Mouse (Mus musculus) v-Abl transformed pro-B cells (cell line): ENCODE results near the gene Taf3.

Experiments
- in situ Hi-C, 2 experiments: fragments of 400-800 bp; cut with MboI; formaldehyde crosslinking; loops; one replicate each; pipeline ENCODE4 v1.15.1; 2025; ENCODE audit not compliant: unreplicated experiment in 2 of 2

Taf3 gene

DNA sequence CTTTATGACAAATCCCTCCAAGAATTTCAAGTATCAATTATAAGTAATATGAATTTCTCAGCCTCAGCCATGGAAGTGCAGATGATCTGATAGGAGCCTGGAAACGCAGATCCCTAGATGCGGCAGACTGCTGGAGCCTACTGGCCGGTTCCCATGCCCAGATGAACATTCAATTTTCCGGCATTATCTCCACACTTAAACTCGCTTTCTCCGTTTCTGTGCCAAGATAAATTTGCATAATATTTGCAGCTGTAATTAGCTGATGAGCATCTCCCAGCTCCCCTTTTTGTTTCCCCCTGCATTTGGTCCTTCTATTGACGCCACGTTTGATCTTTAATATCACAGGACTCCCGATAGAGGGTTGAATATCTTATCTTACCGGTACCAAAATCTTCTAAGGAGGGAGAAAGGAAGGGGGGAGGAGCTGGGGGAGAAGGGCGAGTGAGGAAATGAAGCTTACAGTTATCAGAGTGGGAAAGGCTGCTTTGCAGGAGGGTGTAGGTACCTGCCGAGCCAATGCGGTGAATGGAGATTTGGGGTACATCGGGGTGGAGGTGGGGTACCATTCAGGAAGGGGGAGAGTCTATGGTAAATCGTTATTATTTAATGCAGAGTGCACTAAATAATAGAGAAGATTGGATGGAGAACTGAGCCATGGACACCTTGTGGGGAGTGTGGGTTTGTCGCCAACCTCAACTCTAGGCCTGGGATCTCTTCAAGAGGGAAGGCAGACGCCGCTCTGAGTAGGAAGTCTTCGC is 153.4 kb downstream of the Taf3 start:
- in situ Hi-C loops, result loop anchor here (10.0 to 25.0 kb wide), 2 partner anchors 392 to 400 kb away; no protein-coding TSS in a partner anchor

DNA sequence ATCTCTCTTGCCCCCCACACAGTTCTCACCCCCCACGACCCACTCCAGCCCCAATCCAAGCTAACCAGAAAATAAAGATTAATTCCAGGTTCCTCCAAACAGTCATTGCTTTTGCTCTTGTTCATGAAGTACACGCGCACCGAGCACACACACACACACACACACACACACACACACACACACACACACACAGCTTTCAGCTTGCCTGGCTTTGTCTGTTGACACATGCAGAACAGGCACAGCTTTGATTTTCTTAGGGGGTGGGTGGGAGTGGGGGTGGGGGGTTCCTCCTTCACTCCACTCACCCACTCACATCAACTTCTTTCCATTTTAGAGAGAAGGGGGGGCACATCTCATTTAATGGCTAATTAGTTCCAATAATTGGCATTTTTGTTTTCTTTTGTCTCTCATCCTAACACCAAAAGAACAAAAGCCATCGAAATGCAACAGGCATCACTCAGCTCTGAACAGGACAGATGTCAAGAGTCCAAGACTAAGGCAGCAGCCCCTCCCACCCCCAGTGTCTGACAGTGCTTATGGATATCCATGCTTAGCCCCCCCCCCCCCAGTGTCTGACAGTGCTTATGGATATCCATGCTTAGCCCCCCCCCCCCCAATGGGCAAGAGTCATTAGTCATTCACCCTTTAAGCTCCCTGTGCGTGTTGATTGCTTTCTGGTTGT is 155.0 kb downstream of the Taf3 start:
- in situ Hi-C loops, result loop anchor here (10.0 to 25.0 kb wide), 2 partner anchors 394 to 401 kb away; no protein-coding TSS in a partner anchor

DNA sequence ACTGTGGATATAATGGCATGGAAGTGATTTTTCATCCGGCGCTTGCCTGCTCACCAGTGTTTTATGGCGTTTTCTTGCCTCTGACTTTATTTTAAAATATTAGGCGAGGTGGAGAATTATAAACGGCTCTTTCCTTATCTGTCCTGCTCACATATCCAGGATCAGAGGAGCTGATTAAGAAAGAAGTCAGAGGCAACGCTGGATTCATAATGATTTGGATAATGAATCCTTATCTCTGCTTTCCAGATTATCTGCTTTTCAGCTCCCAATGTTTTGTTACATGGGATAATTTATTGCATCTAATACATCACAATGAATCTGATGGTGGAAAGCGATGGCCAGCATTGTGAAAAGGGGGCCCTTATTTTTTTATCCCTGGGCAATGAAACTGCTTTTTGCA is 155.9 kb downstream of the Taf3 start:
- in situ Hi-C loops, result loop anchor here (10.0 to 25.0 kb wide), 2 partner anchors 395 to 402 kb away; no protein-coding TSS in a partner anchor

DNA sequence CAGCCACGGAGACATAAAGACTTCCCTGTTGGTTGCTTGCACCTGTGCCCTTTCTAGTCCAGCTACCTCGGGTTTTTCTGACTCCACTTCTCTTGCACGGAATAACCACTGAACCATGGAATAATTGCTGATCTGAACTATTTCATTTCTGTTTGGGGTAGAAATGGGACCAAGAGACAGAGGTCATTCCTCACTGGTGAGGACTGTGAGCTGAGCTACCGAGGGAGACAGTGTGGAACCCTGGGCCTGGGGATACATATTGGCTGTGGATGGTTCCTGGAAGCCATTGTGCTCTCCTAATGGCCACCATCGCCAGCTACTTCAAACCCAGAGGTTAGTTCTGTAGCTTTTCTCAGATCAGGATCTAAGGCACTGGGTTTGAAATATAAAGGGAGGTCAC is 157.5 kb downstream of the Taf3 start:
- in situ Hi-C loops, result loop anchor here (10.0 to 25.0 kb wide), 2 partner anchors 396 to 404 kb away; no protein-coding TSS in a partner anchor

DNA sequence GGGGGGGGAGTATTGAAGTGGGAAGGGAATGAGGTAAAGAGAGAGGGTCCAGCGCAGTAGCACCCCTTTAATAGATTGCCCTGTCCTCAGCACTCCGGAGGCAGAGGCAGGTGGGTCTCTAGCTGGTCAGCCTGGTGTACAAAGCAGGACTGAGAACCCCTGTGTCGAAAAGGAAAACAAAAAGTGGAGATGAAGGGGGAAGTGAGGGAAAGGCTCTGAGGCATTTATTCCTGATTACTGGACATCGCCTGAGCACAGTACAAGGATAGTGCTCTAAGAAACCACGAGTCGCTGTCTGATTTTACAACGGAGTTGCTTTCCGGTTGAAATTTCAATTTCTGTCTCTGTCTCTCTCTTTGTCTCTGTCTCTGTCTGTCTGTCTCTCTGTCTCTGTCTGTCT is 158.1 kb downstream of the Taf3 start:
- in situ Hi-C loops, result loop anchor here (10.0 to 25.0 kb wide), 2 partner anchors 397 to 405 kb away; no protein-coding TSS in a partner anchor

GRCm38 (mm10) chr2:9889651-9890183 is 158.7 kb downstream of the Taf3 start, which contains the start of gene Gata3:
Gata3 (minus strand) TSS chr2:9890034.
- in situ Hi-C loops, result loop anchor here (5.0 to 25.0 kb wide), 4 partner anchors 113 to 1215 kb away; no protein-coding TSS in a partner anchor

DNA sequence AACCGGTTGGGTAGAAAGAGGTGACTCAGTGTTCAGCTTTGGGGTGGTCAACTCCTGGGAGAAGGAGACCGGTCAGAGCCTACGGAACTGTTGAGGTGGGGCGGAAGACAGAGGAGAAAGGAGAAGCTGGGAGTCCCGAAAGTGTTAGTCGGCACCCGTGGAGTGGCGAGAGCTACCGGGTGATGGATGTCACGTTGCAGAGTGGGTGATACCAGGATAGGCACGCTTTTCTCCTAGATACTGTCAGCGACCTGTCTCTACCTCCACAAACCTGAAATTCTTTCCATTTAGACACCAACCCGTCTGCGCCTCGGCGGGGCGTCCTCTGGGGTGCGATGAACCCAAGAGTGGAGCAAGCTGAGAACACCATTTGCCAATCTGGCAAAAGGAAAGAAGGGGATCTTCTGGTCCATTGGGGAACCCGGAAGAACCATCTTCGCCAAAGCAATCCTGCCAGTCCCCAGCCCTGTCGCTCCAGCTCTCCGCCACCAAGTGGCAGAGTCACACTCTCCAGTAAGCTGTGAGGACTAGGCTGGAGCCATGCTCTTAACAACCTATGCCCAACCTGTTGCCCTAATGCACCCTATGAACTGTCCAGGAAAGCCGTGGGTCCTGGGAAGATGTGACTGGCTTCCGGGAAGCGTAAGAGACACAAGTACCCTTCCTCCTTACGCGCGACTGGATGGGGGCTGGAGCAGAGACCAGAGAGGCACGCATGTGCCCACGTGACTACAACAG is 159.3 kb downstream of the Taf3 start, which contains the start of gene 9230102O04Rik:
Gene 9230102O04Rik, minus strand, starts transcription at position 628 of the 738 bp plus-strand sequence.
- in situ Hi-C loops, result loop anchor here (5.0 to 25.0 kb wide), 3 partner anchors 113 to 1214 kb away; no protein-coding TSS in a partner anchor

DNA sequence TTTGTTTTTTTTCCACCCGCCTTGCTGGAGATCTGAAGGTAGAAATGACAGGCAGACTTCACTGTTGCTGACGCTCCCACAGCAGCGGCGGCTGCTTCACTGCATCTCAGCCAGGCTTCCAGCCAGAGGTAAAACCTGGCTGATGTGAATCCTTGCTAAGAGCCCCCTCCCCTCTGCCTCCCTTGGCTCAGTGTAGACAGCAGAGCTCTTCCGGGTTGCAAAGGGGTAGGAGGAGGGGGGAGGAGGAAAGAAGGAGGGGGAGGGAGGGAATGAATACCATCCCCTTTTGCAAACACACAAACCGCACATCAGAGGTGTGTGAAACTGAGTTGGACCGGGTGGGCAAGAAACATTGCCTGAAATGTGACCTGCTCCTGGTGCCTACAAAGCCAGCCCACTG is 160.8 kb downstream of the Taf3 start:
- in situ Hi-C loops, result loop anchor here (5.0 to 25.0 kb wide), 3 partner anchors 115 to 1213 kb away; no protein-coding TSS in a partner anchor

DNA sequence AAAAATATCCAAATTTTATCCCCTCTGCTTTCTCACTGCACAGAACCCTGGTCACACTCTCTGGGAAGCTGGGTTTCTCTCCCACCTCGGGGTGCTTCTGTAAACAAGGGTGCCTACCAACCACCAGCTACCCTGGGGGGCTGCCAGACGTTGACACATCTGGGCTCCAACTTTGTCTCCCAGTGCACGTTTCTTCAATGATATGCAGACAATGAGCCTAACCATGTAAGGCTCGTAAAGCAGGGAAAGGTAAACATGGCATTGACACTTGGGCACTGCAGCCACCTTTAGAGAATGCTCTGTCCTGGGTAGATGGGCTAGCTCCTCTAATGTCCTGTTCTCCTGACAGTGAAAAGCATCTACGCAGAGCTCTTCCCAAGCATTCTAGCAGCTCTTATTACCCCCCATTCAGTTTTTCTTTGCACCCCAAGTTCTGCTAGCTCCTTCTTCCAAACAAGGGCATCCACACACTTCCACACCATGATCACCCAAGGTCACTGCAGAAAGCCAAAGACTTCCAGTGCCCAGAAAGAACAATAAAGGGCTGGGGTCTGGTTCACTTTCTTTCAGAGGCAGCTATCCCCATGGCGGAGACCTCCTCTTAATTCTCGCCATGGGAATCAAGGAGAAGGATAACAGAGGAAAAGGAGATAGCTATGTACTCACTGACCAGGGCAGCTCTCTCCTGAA is 161.3 kb downstream of the Taf3 start:
- in situ Hi-C loops, result loop anchor here (5.0 to 25.0 kb wide), 3 partner anchors 115 to 1212 kb away; no protein-coding TSS in a partner anchor

GRCm38 (mm10) chr2:9886031-9886430 is 162.4 kb downstream of the Taf3 start:
- in situ Hi-C loops, result loop anchor here (5.0 to 25.0 kb wide), 3 partner anchors 116 to 1211 kb away; no protein-coding TSS in a partner anchor

- in situ Hi-C loops, result loop anchor here (5.0 to 25.0 kb wide), 3 partner anchors 117 to 1210 kb away; no protein-coding TSS in a partner anchor
Measured at GRCm38 (mm10) chr2:9885217-9885770, 163.1 kb downstream of the Taf3 start.

DNA sequence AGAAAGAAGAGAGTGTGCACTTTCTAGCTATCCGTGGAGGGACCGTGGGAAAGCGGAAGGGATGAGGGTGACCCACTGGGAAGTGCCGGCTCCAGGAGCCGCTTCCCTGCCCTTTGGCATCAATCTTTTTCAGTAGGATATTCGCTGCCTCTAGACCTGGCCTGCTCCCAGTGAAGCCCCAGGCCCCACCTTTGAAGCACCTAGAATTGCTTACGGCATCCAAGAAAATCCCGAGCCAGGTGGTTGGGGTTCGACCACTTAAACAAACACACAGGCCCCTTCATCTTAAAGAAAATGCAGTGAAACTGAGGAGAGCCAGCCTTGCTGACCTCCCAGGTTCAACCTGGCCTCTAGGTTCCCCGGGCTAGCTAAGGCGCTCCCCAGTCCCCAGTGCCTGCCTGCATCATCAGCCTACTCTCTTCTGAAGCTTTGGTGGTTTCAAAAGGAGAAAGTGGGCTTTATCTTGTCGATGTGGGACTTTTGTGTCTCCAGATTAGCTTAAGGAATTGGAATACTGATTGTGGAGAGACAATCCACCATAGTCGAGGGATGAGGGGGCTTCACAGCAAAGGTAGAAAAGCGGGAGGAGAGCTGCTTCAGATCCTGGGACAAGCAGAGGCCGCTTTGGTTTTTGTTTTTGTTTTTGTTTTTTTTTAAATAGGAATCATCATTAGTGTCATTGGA is 163.7 kb downstream of the Taf3 start:
- in situ Hi-C loops, result loop anchor here (5.0 to 25.0 kb wide), 4 partner anchors 118 to 1212 kb away; no protein-coding TSS in a partner anchor

GRCm38 (mm10) chr2:9883803-9884532 is 164.4 kb downstream of the Taf3 start:
- in situ Hi-C loops, result loop anchor here (5.0 to 25.0 kb wide), 3 partner anchors 403 to 1212 kb away; no protein-coding TSS in a partner anchor

DNA sequence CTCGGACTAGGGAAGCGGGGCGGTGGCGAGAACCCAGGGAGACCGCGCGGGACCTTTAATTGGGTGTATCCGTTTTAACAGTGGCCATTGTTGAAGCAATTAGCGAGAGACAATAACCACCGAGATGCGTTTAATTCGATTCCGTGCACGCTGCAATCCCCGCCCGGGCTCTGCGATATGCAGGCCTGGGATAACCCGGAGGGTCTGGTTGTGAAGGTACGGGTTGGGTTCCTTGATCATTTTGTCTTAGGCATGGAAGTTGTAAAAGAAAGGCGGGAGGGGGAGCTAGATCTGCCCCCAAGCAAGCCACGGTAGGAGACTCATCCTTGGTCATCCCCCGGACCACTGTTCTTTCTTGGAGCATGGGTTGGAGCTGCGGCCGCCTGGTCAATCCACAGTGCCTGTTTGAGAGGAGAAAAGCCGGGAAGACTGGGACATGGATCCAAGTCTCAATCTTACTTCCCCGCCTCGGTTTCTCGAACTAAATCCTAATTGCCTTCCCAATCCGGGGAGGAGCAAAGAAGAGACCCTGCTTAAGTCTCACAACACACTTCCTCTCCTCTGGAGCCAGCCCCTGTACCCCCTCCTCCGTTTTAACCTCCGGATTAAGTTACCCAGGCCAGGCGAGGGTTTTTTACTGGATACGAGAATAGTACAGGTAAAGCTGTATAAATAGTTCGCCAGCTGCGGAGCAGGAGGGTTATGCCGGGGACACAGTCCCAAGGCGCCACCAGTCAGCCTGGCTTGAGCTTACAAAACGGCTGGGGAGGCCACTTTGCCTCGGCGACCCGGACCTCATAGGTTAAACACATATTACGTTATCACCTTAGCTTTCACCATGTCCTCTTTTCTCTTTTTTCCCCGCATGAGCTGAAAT is 165.2 kb downstream of the Taf3 start:
- in situ Hi-C loops, result loop anchor here (5.0 to 25.0 kb wide), 3 partner anchors 404 to 1211 kb away; no protein-coding TSS in a partner anchor

DNA sequence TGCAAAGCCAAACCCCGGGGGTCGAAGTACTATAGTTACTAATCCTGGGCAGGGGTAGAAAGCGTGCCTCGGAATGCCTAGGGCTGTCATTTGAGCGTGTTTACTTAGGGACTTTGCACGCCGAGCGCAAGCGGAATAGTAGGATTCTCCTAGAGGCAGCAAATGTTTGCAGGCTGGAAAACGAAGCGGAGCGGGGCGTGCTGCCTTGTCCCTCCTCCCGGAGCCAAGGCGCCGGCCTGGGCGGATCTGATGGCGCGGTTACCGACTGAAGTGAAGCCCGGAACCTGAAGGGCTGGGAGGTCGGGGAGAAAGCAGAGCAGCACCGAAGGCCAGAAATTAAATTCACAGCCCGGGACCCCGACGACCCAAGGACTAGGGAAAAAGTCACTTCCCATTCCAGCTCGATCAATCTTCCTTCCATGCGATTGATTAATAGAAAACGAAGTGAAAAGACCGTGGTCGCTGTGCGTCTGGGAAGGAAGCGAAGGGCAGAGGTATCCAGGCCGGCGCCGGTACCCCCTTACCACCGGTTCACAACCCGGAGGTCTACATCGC is 165.9 kb downstream of the Taf3 start:
- in situ Hi-C loops, result loop anchor here (5.0 to 25.0 kb wide), 3 partner anchors 405 to 1210 kb away; no protein-coding TSS in a partner anchor

GRCm38 (mm10) chr2:9881611-9882023 is 166.8 kb downstream of the Taf3 start:
- in situ Hi-C loops, result loop anchor here (5.0 to 25.0 kb wide), 3 partner anchors 406 to 1209 kb away; no protein-coding TSS in a partner anchor
